Mouse (Mus musculus) effector memory CD4-positive, alpha-beta T cell, adult 7 months (primary cell): ENCODE measurements around the gene Gm20917. TPM values are rescaled to one million over a fixed set of nuclear protein-coding genes. Genes with fewer than 3 reads are reported as not detected.

Experiments
- polyA plus RNA-seq: library from polyadenylated mRNA; unstranded; fragments of 100-300 nt; shearing (Covaris generic); gene quantifications from one replicate; pipeline ENCODE4 v1.2.1, GENCODE M21; 2017

The Gm20917 gene
- not detected for polyA plus RNA-seq

DNA sequence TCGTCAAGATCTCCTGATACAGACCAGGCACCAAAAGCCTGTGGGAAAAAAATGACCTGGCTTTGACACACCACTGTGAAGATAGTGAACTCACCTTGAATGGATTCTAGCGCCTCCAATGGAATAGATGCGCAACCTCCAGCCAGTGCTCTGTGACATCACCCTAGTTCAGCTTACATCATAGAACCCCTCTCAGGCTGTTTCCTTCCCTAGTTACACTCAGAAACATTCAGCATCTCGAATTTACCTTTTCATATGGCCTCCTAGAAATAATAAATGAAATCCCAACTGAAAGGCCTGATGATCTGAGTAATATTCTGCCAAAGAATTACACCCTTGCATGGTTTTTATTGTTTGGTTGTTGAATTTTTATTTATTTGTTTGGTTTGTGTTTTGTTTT is at the start of gene Gm20917:
Gene Gm20917 (minus strand): TSS at position 101 of the 400 bp plus-strand sequence.

Other genes starting within 250 kb of the Gm20917 start
- not detected for gene Gm20916, start 168.4 kb upstream of the Gm20917 start, polyA plus RNA-seq